Mouse (Mus musculus) olfactory bulb, adult 2 months (tissue): ENCODE data around the gene Adad1. TPM values are rescaled to one million over a fixed set of nuclear protein-coding genes. Genes with fewer than 3 reads are reported as not detected.

Experiments
- H3K27ac ChIP-seq: fragments of 200-500 bp; 2 replicates; pipeline ENCODE4 v1.5.1; 2012; ENCODE audit warnings: low read depth, low read length; ENCODE audit not compliant: insufficient read depth
- H3K4me1 ChIP-seq: fragments of 200-500 bp; 2 replicates; pipeline ENCODE4 v1.6.1; 2012; ENCODE audit warnings: low read length; ENCODE audit not compliant: control insufficient read depth, insufficient read depth
- H3K4me3 ChIP-seq: fragments of 200-500 bp; 2 replicates; pipeline ENCODE4 v1.5.1; 2012; ENCODE audit warnings: mild to moderate bottlenecking, low read depth, low read length, moderate library complexity; ENCODE audit not compliant: insufficient read depth
- CTCF ChIP-seq: fragments of 200-500 bp; IDR thresholded peaks from 2 replicates; pipeline ENCODE4 v1.5.1; 2012; ENCODE audit warnings: low read depth, mild to moderate bottlenecking, low read length, moderate library complexity; ENCODE audit not compliant: insufficient read depth
- POLR2A ChIP-seq: fragments of 200-500 bp; IDR thresholded peaks from 2 replicates; pipeline ENCODE4 v1.6.1; 2012; ENCODE audit warnings: mild to moderate bottlenecking, low read depth, low read length, moderate library complexity; ENCODE audit not compliant: insufficient read depth
- whole genome bisulfite sequencing: fragments of 180-500 bp; shearing (Covaris S2); methylation state at CpG from one replicate; pipeline ENCODE4 v1.1.7; 2018; 5-methylcytosine and 5-hydroxymethylcytosine counted together
- polyA plus RNA-seq: library from polyadenylated mRNA; stranded (reverse); fragments of >200 nt; gene quantifications from 2 replicates; pipeline ENCODE4 v1.2.4, GENCODE M21; 2012; ENCODE audit warnings: low replicate concordance; ENCODE audit not compliant: missing spikeins, insufficient read depth, insufficient read length

Gene Adad1
- polyA plus RNA-seq, 1 experiment: not detected

GRCm38 (mm10) chr3:37153004-37153403 lies 89.7 kb downstream of the Adad1 start:
- no peak overlapping the region for H3K27ac ChIP-seq
- no peak overlapping the region for H3K4me3 ChIP-seq
- no peak for TF ChIP-seq POLR2A
- no peaks in the 10 kb centered on the region for H3K4me1 ChIP-seq
- 96% methylated on average over 7 of the region's 7 CpGs for WGBS

GRCm38 (mm10) chr3:37154396-37154795 lies 91.1 kb downstream of the Adad1 start:
- WGBS: 76% methylated on average over 7 of the region's 7 CpGs
- Histone ChIP-seq H3K27ac (no peak overlapping the region), H3K4me1 (no peaks in the 10 kb centered on the region), H3K4me3 (no peak overlapping the region)
- TF ChIP-seq POLR2A: no peak
- no peak for TF ChIP-seq CTCF

GRCm38 (mm10) chr3:37157082-37157481 lies 93.8 kb downstream of the Adad1 start:
- TF ChIP-seq CTCF (no peak), POLR2A (no peak)
- 76% methylated on average over 8 of the region's 8 CpGs for WGBS
- no peak overlapping the region for H3K4me3 ChIP-seq
- no peak overlapping the region for H3K27ac ChIP-seq
- no peaks in the 10 kb centered on the region for H3K4me1 ChIP-seq

- H3K27ac ChIP-seq: no peak overlapping the region
- H3K4me3 ChIP-seq: no peak overlapping the region
- H3K4me1 ChIP-seq: no peaks in the 10 kb centered on the region
- WGBS: 81% methylated on average over 3 of the region's 3 CpGs
- TF ChIP-seq POLR2A: no peak
- TF ChIP-seq CTCF: no peak
Observed at GRCm38 (mm10) chr3:37158246-37158645, 94.9 kb downstream of the Adad1 start.

GRCm38 (mm10) chr3:37161096-37161495 lies 97.8 kb downstream of the Adad1 start:
- 68% methylated on average over 4 of the region's 4 CpGs for WGBS
- H3K4me1 ChIP-seq: no peaks in the 10 kb centered on the region
- TF ChIP-seq CTCF: no peak
- no peak for TF ChIP-seq POLR2A
- no peak overlapping the region for H3K27ac ChIP-seq
- no peak overlapping the region for H3K4me3 ChIP-seq

- 94% methylated on average over 2 of the region's 2 CpGs for WGBS
- no peak for TF ChIP-seq CTCF
- TF ChIP-seq POLR2A: no peak
- no peak overlapping the region for H3K27ac ChIP-seq
- no peaks in the 10 kb centered on the region for H3K4me1 ChIP-seq
- H3K4me3 ChIP-seq: no peak overlapping the region
Observed at GRCm38 (mm10) chr3:37169283-37169682, 106.0 kb downstream of the Adad1 start.

Other genes with a start within 250 kb of the Adad1 start
- 204 and 208 TPM in 2 replicates for gene 4932438A13Rik, start 200.4 kb upstream of the Adad1 start, polyA plus RNA-seq
- gene Il2, start 62.4 kb downstream of the Adad1 start, polyA plus RNA-seq: not detected in 2 replicates
- not detected in 2 replicates for gene Il21, start 169.1 kb downstream of the Adad1 start, polyA plus RNA-seq
- not detected in 2 replicates for gene Bbs12, start 249.0 kb downstream of the Adad1 start, polyA plus RNA-seq
- gene Cetn4, start 249.2 kb downstream of the Adad1 start, polyA plus RNA-seq: not detected in 2 replicates